Mouse (Mus musculus): ENCODE results near the gene Rpl23. TPM values are rescaled to one million over a fixed set of nuclear protein-coding genes. Genes with fewer than 3 reads are reported as not detected.

Gene Rpl23
- polyA plus RNA-seq, 1 experiment from 2014 or later, result 296 TPM

- WGBS, result 53% methylated on average over 5 of the region's 5 CpGs
- Histone ChIP-seq H3K4me1 (replicated peaks) (peaks cover 22% of the 10 kb centered on the region), H3K9me3 (no peaks in the 10 kb centered on the region), H3K27ac (replicated peaks) (no peak overlapping the region), H3K4me3 (no peak overlapping the region), H3K9ac (no peak overlapping the region), H3K27me3 (no peaks in the 10 kb centered on the region), H3K4me2 (no peak overlapping the region), H3K36me3 (peaks cover 49% of the 10 kb centered on the region)
- peak; percentile 8; the same call in 1 of the 2 replicates for ATAC-seq (ENCODE audit: low FRiP score, low read depth)
Measured at GRCm38 (mm10) chr11:97776497-97777128, 5.6 kb downstream of the Rpl23 start.

DNA sequence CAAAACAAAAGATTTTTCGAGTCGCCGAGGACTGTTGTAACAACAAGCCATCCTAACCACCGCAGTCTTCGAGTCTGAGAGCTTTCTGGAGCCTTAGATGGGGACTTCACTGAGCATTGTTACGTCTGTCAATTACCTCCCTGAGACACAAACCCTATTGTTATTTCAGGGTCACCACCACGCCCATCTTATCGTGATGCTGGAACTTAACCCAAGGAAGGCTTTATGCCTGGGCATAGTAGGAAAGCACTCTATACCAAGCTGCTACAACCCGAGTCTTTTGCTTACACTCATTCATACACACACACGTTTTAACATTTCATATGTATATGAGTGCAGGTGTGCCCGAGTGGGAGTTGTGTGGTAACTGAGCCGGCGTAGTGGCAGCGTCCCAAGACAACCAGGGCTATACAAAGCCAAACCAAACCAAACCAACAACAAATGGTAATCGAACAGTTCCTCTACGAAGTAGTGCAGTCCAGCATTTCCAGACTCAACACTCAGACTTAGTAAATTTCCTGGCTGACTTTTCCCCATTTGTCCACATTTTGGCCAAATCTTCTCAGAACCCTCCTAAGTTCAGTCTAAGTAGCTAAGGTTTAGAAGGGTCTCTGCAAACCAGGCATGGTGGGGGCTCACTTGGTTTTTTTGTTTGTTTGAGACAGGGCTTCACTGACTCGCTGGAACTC lies 6.3 kb downstream of the Rpl23 start, which contains the start of gene 1700001P01Rik:
Gene 1700001P01Rik (minus strand): TSS at position 111 of the 689 bp plus-strand sequence.
- no peaks in the 10 kb centered on the region for H3K27me3 ChIP-seq
- WGBS, result 37% methylated on average over 17 of the region's 17 CpGs
- H3K4me2 ChIP-seq, result no peak within 1 kb of the TSS

GRCm38 (mm10) chr11:97775186-97775585 lies 7.1 kb downstream of the Rpl23 start:
- H3K9me3 ChIP-seq, result no peaks in the 10 kb centered on the region
- H3K27me3 ChIP-seq, result no peaks in the 10 kb centered on the region
- H3K36me3 ChIP-seq, result peaks cover 42% of the 10 kb centered on the region
- no peak overlapping the region for H3K4me3 ChIP-seq
- H3K4me1 ChIP-seq (replicated peaks), result peaks cover 10% of the 10 kb centered on the region
- H3K4me2 ChIP-seq, result no peak overlapping the region
- H3K9ac ChIP-seq, result no peak overlapping the region
- no peak overlapping the region for H3K27ac ChIP-seq (replicated peaks)
- ATAC-seq (ENCODE audit: low FRiP score, low read depth), result no peak
- WGBS, result 74% methylated on average over 13 of the region's 13 CpGs

More for the DNA sequence above, 6.3 kb downstream of the Rpl23 start, which contains the start of gene 1700001P01Rik:
- Histone ChIP-seq H3K9ac (no peak within 1 kb of the TSS), H3K9me3 (no peaks in the 10 kb centered on the region), H3K27ac (replicated peaks) (no peak within 1 kb of the TSS), H3K4me3 (no peak within 1 kb of the TSS), H3K4me1 (replicated peaks) (peaks cover 18% of the 10 kb centered on the region), H3K36me3 (peaks cover 49% of the 10 kb centered on the region)
- no peak for ATAC-seq (ENCODE audit: low FRiP score, low read depth)

- Histone ChIP-seq H3K4me2 (no peak overlapping the region), H3K27me3 (no peaks in the 10 kb centered on the region), H3K36me3 (peaks cover 8% of the 10 kb centered on the region; the same call in 1 of the 2 replicates), H3K9me3 (no peaks in the 10 kb centered on the region), H3K4me1 (replicated peaks) (no peaks in the 10 kb centered on the region), H3K4me3 (no peak overlapping the region), H3K9ac (no peak overlapping the region), H3K27ac (replicated peaks) (no peak overlapping the region)
- WGBS, result 82% methylated on average over 14 of the region's 14 CpGs
- ATAC-seq (ENCODE audit: low FRiP score, low read depth), result no peak
Measured at GRCm38 (mm10) chr11:97771410-97771809, 10.8 kb downstream of the Rpl23 start.

DNA sequence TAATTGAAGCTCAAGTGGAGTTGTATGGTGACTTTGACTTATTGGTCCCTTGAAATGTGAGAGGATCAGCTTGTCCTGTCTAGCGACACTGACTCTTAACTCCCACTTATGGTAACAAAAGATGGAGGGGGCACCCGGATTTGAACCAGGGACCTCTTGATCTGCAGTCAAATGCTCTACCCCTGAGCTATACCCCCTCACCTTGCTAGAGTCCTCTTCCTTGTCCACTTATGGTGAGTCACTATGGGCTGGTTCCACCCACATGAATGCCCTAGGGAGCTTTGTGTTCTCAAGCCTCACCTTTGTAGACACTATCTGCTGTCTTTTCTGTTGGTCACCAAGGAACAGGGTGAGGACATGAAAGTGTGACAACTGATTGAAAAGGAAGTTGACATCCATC lies 12.5 kb downstream of the Rpl23 start:
- no peaks in the 10 kb centered on the region for H3K27me3 ChIP-seq
- no peak overlapping the region for H3K4me3 ChIP-seq
- no peak overlapping the region for H3K4me2 ChIP-seq
- H3K27ac ChIP-seq (replicated peaks), result no peak overlapping the region
- H3K9me3 ChIP-seq, result no peaks in the 10 kb centered on the region
- ATAC-seq (ENCODE audit: low FRiP score, low read depth), result no peak
- no peaks in the 10 kb centered on the region for H3K36me3 ChIP-seq
- WGBS, result 38% methylated on average over 2 of the region's 2 CpGs
- peaks cover 13% of the 10 kb centered on the region for H3K4me1 ChIP-seq (replicated peaks)
- no peak overlapping the region for H3K9ac ChIP-seq

GRCm38 (mm10) chr11:97766154-97766881 lies 15.9 kb downstream of the Rpl23 start, which contains the start of gene Cwc25:
TSS of gene Cwc25 (minus strand) at chr11:97766556.
- Histone ChIP-seq H3K27me3 (no peaks in the 10 kb centered on the region), H3K4me1 (replicated peaks) (peaks cover 21% of the 10 kb centered on the region), H3K36me3 (peaks cover 19% of the 10 kb centered on the region), H3K9me3 (no peaks in the 10 kb centered on the region), H3K4me3 (peak within 1 kb of the TSS; percentile 85), H3K9ac (peak within 1 kb of the TSS; percentile 85), H3K27ac (replicated peaks) (peak within 1 kb of the TSS; percentile 90), H3K4me2 (peak within 1 kb of the TSS; percentile 83)
- WGBS, result under 1% methylated on average over 38 of the region's 38 CpGs
- ATAC-seq (ENCODE audit: low FRiP score, low read depth), result peak; percentile 94

GRCm38 (mm10) chr11:97761638-97762037 lies 20.6 kb downstream of the Rpl23 start:
- peaks cover 21% of the 10 kb centered on the region for H3K4me1 ChIP-seq (replicated peaks)
- H3K4me3 ChIP-seq, result no peak overlapping the region
- ATAC-seq (ENCODE audit: low FRiP score, low read depth), result no peak
- no peak overlapping the region for H3K27ac ChIP-seq (replicated peaks)
- H3K9ac ChIP-seq, result no peak overlapping the region
- H3K4me2 ChIP-seq, result no peak overlapping the region
- no peaks in the 10 kb centered on the region for H3K27me3 ChIP-seq
- H3K9me3 ChIP-seq, result no peaks in the 10 kb centered on the region
- H3K36me3 ChIP-seq, result peaks cover 51% of the 10 kb centered on the region

DNA sequence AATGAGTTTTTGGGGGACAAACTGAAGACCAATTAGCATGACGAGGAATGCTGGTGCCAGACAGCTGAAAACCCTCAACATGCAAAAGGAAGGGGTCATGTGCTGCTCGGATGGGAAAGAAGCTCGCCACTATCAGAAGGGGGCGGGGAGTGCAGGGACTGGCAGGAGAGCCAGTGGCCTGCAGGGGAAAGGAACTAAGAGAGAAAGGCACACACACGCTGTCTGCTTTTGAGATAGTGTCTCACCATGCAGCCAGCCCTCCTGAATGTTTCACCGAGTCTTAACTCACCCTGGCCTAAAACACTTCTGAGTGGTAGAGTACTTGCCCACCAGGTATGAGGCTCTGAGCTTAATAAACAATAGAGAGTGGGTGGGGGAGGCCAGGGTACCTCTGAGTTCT lies 23.3 kb downstream of the Rpl23 start:
- Histone ChIP-seq H3K27me3 (no peaks in the 10 kb centered on the region), H3K4me3 (no peak overlapping the region), H3K36me3 (peaks cover 70% of the 10 kb centered on the region), H3K9ac (no peak overlapping the region), H3K4me2 (no peak overlapping the region), H3K27ac (replicated peaks) (no peak overlapping the region), H3K4me1 (replicated peaks) (peaks cover under 1% of the 10 kb centered on the region), H3K9me3 (no peaks in the 10 kb centered on the region)
- WGBS, result 85% methylated on average over 6 of the region's 6 CpGs
- no peak for ATAC-seq (ENCODE audit: low FRiP score, low read depth)

DNA sequence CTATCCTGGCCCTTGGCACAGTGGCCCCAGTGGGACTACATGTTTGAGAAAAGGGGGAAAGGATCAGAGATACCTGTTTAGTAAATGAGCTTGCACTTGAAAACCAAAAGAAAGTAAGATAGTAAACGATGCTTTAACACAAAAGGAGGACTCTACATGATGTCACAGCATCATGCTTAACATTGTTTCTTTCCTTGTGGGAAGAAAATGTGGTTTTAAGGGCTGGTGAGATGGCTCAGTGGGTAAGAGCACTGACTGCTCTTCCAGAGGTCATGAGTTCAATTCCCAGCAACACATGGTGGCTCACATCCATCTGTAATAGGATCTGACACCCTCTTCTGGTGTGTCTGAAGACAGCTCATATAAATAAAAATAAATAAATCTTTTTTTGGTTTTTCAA lies 24.1 kb downstream of the Rpl23 start:
- Histone ChIP-seq H3K4me1 (replicated peaks) (no peaks in the 10 kb centered on the region), H3K27me3 (no peaks in the 10 kb centered on the region), H3K27ac (replicated peaks) (no peak overlapping the region), H3K4me3 (no peak overlapping the region), H3K9me3 (no peaks in the 10 kb centered on the region), H3K9ac (no peak overlapping the region), H3K4me2 (no peak overlapping the region), H3K36me3 (peaks cover 77% of the 10 kb centered on the region)
- no peak for ATAC-seq (ENCODE audit: low FRiP score, low read depth)
- 94% methylated on average over 1 of the region's 1 CpGs for WGBS

DNA sequence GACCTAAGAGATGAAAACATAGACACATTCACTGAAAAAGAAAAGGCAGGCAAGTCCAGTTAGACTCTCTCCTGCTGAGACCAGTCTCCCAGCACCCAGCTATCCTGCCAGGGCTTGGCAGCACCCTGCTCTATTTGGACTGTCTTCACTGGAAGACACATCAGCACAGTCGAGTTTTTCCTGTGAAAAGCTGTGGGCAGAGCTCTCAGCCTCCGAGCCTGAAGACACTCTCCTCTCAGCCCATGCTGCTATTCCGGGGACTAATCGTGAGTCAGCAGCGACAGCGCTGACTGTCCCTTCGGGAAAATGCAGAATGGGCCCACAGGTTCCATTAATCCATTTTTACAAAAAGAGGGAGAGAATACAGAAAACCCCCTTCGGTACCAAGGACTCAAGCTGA lies 29.0 kb downstream of the Rpl23 start:
- ATAC-seq (ENCODE audit: low FRiP score, low read depth), result no peak
- WGBS, result 96% methylated on average over 8 of the region's 8 CpGs
- Histone ChIP-seq H3K27ac (replicated peaks) (no peak overlapping the region), H3K9me3 (no peaks in the 10 kb centered on the region), H3K4me2 (no peak overlapping the region), H3K9ac (no peak overlapping the region), H3K4me3 (no peak overlapping the region), H3K4me1 (replicated peaks) (no peaks in the 10 kb centered on the region), H3K36me3 (peaks cover 82% of the 10 kb centered on the region), H3K27me3 (no peaks in the 10 kb centered on the region)

DNA sequence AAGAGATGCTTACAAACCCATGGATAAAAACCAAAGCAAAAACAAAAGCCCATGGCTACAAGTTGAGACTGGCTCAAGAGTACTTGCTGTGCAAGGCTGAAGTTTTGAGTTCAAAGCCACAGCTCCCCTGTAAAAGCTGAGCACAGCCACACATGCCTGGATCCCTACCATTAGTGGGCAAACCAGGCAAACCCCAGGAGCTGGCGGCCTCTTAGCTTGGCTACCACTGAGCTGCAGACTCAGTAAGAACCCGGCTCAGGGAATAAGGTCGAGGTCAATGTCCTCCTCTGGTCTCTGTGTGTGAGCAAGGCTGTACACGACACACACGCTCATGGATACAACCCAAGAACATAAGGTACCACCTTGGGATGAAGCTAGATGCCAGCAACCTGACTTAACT lies 33.7 kb downstream of the Rpl23 start:
- no peak overlapping the region for H3K27ac ChIP-seq (replicated peaks)
- H3K4me3 ChIP-seq, result no peak overlapping the region
- no peak overlapping the region for H3K9ac ChIP-seq
- H3K4me1 ChIP-seq (replicated peaks), result peaks cover 5% of the 10 kb centered on the region; the same call in 1 of the 2 replicates
- WGBS, result 89% methylated on average over 5 of the region's 5 CpGs
- H3K36me3 ChIP-seq, result peaks cover 68% of the 10 kb centered on the region
- no peaks in the 10 kb centered on the region for H3K9me3 ChIP-seq
- no peaks in the 10 kb centered on the region for H3K27me3 ChIP-seq
- ATAC-seq (ENCODE audit: low FRiP score, low read depth), result no peak
- no peak overlapping the region for H3K4me2 ChIP-seq

GRCm38 (mm10) chr11:97747773-97748172 lies 34.5 kb downstream of the Rpl23 start:
- no peak overlapping the region for H3K27ac ChIP-seq (replicated peaks)
- WGBS, result 95% methylated on average over 8 of the region's 8 CpGs
- H3K4me1 ChIP-seq (replicated peaks), result peaks cover 12% of the 10 kb centered on the region
- H3K9ac ChIP-seq, result no peak overlapping the region
- no peaks in the 10 kb centered on the region for H3K9me3 ChIP-seq
- no peak overlapping the region for H3K4me3 ChIP-seq
- H3K27me3 ChIP-seq, result no peaks in the 10 kb centered on the region
- H3K4me2 ChIP-seq, result no peak overlapping the region
- H3K36me3 ChIP-seq, result peaks cover 60% of the 10 kb centered on the region
- no peak for ATAC-seq (ENCODE audit: low FRiP score, low read depth)

Measured in hindbrain, embryonic 15.5 days (tissue).